Mouse (Mus musculus) CD8-positive naive resting alpha-beta T cell, adult 2 months (primary cell): ENCODE data around the gene Lrmp.
"Not testable (repeated sequence)": the region's sequence is repeated elsewhere in the genome, so short reads cannot be mapped to it uniquely, and the experiment has no call there.

Source experiments
- DNase-seq, 2 experiments: peaks; one replicate each; pipeline ENCODE4 v3.0.0; 2022; ENCODE audit warnings: low read depth in 2 of 2, low spot score in 2 of 2

Gene Lrmp

GRCm38 (mm10) chr6:145104241-145104939 lies 11.1 kb upstream of the Lrmp start:
- no peak for DNase-seq

- DNase-seq = no peak
Measured at GRCm38 (mm10) chr6:145105439-145105838, 10.0 kb upstream of the Lrmp start.

GRCm38 (mm10) chr6:145106163-145106842 lies 9.2 kb upstream of the Lrmp start:
- no peak for DNase-seq

GRCm38 (mm10) chr6:145110786-145111185 lies 4.7 kb upstream of the Lrmp start:
- no peak for DNase-seq

GRCm38 (mm10) chr6:145112865-145113264 lies 2.6 kb upstream of the Lrmp start:
- DNase-seq = no peak

- DNase-seq = no peak
Measured at GRCm38 (mm10) chr6:145114561-145114960, 892 bp upstream of the Lrmp start.

GRCm38 (mm10) chr6:145116098-145116672 lies 732 bp downstream of the Lrmp start:
- no peak for DNase-seq

GRCm38 (mm10) chr6:145120086-145120485 lies 4.6 kb downstream of the Lrmp start:
- DNase-seq = no peak

GRCm38 (mm10) chr6:145120787-145121589 lies 5.5 kb downstream of the Lrmp start:
- peak; percentile 40 to 53 for DNase-seq

GRCm38 (mm10) chr6:145121590-145122420 lies 6.4 kb downstream of the Lrmp start:
- peak; percentile 39 to 55 for DNase-seq

GRCm38 (mm10) chr6:145122423-145123059 lies 7.1 kb downstream of the Lrmp start:
- DNase-seq = no peak

GRCm38 (mm10) chr6:145123136-145124060 lies 7.9 kb downstream of the Lrmp start:
- DNase-seq = no peak

GRCm38 (mm10) chr6:145124621-145125020 lies 9.2 kb downstream of the Lrmp start:
- DNase-seq = no peak

- no peak for DNase-seq
Measured at GRCm38 (mm10) chr6:145125591-145126113, 10.2 kb downstream of the Lrmp start.

GRCm38 (mm10) chr6:145127652-145128051 lies 12.2 kb downstream of the Lrmp start:
- DNase-seq = no peak

- DNase-seq = no peak
Measured at GRCm38 (mm10) chr6:145129563-145129962, 14.1 kb downstream of the Lrmp start.

GRCm38 (mm10) chr6:145131991-145132390 lies 16.5 kb downstream of the Lrmp start:
- DNase-seq = no peak

GRCm38 (mm10) chr6:145132969-145133368 lies 17.5 kb downstream of the Lrmp start:
- DNase-seq = not testable (repeated sequence)

- no peak for DNase-seq
Measured at GRCm38 (mm10) chr6:145135295-145135694, 19.8 kb downstream of the Lrmp start.
